Mouse (Mus musculus): ENCODE data around the gene Gm12169. TPM values are rescaled to one million over a fixed set of nuclear protein-coding genes. Genes with fewer than 3 reads are reported as not detected.
"Not testable (repeated sequence)": the region's sequence is repeated elsewhere in the genome, so short reads cannot be mapped to it uniquely, and the experiment has no call there.

The Gm12169 gene
- polyA plus RNA-seq (2012; rRNA removed), result not detected in 2 replicates

DNA sequence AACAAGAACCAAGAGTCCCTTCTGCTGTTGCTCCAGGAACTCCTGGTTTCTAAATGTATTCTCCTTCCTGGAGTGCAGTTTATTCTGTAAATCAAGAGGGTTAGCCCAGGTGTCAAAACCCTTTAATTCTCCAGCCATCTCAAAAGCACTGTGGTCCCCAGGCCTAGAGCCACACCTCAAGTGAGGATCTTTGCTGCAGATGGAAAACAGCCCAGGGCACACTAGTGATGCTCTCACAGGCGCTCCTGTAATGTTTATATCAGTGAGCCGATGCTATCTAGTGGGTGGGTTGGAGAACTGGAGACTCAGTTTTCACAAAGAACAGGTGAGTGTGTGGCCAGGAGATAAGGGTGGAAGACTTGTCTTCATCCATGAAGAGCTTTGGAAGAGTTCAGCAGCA, at the start of gene Gm12169:
Gene Gm12169, plus strand, starts transcription at position 301 of the 400 bp plus-strand sequence.
- DNase-seq (ENCODE audit: extremely low spot score in 1 of 2, low spot score in 1 of 2), result no peak

DNA sequence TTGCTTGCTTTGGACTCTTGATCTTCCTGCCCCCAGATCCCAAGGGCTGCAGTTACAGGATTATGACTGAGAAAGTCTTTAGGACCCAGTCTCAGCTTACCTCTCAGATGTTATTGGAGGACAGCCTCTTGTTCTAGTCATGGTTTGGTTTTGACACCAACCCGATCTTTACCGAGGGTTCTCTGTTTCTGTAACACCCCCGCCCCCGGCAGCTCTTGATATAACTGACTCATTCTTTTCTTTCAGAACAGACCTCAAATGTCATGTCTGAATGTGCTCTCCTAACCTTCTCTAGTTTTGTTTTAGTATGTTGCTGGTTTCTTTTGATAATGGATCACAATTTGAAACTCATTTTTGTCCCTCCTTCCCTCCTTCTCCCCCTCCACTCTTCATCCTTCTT, 49.8 kb upstream of the Gm12169 start:
- no peak for DNase-seq (ENCODE audit: extremely low spot score in 1 of 2, low spot score in 1 of 2)

DNA sequence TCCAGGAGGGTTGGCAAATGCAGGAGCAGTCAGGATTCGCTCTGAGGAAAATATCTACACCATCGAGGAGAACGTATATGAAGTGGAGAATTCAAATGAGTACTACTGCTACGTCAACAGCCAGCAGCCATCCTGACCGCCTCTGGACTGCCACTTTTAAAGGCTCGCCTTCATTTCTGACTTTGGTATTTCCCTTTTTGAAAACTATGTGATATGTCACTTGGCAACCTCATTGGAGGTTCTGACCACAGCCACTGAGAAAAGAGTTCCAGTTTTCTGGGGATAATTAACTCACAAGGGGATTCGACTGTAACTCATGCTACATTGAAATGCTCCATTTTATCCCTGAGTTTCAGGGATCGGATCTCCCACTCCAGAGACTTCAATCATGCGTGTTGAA, 44.7 kb upstream of the Gm12169 start:
- DNase-seq (ENCODE audit: extremely low spot score in 1 of 2, low spot score in 1 of 2), result no peak

DNA sequence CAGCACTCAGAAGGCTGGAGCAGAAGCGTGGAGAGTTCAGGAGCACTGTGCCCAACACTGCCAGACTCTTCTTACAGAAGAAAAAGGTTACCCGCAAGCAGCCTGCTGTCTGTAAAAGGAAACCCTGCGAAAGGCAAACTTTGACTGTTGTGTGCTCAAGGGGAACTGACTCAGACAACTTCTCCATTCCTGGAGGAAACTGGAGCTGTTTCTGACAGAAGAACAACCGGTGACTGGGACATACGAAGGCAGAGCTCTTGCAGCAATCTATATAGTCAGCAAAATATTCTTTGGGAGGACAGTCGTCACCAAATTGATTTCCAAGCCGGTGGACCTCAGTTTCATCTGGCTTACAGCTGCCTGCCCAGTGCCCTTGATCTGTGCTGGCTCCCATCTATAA, 43.5 kb upstream of the Gm12169 start:
- DNase-seq (ENCODE audit: extremely low spot score in 1 of 2, low spot score in 1 of 2), result no peak

DNA sequence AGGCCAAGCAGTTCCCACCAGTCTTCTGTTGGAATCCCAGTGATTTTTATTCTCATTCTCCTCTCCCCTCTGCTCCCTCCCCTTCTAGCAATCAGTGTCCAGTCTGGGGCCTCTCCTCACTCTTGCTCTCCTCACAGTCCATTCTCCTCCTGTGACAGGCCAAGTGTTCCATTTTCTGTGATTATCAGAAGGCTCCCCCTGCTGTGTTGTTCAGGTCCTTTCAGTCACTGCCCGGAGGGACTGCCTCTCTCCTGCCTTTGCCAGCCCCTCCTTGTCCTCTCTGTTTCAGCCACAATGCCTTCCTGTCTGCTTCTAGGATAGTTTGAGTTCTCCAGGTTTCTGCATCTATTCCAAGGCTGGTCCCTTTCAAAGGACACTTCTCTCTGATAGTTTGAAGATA, 35.8 kb upstream of the Gm12169 start:
- no peak for DNase-seq (ENCODE audit: extremely low spot score in 1 of 2, low spot score in 1 of 2)

DNA sequence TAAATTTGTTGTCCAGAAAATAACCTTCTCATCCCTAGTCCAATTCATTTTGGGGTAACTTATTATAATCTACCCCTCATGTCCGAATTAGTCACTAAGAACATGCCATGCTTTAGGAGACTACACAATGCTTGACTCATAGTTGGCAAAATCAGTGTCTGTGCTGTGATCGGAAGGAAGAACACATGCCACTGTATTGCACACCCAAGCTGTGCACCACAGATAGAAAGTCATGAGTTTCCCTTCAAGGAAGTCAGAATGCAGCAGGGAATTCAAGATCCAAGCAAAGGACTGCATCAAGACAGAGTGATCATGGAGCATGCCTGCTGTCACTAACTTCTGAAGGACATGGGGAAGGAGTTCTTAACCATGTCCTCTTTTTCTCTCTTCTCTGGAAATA, 35.4 kb upstream of the Gm12169 start:
- no peak for DNase-seq (ENCODE audit: extremely low spot score in 1 of 2, low spot score in 1 of 2)

DNA sequence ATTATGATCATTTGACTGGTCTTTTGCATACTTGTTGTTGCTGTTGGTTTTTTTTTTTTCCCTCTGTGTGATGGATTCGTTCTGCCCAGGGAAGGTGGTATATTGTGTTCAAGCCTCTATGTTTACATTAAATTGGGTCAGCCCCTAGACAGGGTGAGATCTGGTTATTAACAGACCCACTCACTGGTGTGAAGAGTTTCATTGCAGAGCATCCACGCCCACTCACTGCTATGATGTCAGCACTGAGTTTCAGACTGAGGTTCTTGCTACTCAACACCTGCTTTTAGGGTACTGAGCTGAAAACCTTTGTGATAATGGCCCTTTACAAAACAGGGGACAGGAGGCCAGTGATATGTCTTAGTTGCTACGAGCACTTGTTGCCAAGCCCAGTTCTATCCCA, 16.9 kb upstream of the Gm12169 start:
- no peak for DNase-seq (ENCODE audit: extremely low spot score in 1 of 2, low spot score in 1 of 2)

DNA sequence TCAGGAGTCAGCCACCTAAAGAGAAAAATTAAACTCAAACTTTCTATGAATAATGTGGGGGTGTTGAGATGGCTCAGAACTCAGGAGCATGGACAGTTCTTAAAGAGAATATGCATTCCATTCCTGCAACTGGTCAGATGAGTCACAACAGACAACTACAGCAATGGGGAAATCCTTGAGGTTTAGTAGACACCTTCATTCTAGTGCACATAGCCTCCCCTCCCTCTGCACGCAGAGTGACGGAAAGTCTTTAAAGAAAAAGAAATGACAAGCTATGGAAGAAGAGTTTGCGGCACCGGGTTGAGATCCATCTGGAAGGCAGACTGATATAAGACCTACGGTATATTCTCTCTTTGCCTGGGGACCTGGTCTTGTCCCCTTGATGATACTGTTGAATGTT, 14.1 kb upstream of the Gm12169 start:
- DNase-seq (ENCODE audit: extremely low spot score in 1 of 2, low spot score in 1 of 2), result no peak

DNA sequence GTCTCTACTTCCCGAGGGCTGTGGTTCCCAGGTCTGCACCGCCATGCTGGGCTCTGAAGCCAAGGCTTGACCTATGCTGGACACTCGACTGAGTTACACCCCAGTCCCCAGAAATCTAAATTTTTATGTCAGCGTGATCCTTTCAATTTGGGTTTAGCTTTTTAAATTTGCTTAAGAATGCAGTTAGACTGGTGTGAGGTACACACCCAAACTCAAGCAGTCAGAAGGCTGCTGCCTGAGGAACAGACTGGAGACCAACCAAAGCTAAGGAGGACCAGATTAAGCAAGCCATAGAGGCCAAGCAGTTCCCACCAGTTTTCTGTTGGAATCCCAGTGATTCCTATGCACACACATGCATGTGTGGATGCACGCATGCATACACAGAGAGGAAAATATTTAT, 2.7 kb upstream of the Gm12169 start:
- DNase-seq (ENCODE audit: extremely low spot score in 1 of 2, low spot score in 1 of 2), result not testable (repeated sequence)

DNA sequence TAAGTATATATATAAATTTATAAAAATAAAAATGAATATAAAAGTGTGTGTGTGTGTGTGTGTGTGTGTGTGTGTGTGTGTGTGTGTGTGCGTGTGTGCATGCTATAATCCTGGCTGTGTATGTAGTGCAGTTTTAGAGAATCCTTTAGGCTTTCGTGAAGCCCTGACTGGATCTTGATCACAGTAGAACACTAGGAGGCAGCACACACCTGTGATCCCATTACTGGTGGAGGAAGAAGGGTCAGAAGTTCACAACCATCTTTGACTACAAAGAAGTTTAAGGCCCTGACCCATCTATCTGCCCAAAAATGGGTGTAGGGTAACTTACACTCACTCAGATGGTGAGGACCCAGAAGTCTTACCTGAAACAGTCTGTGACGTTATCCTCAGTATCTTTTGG, 1.3 kb upstream of the Gm12169 start:
- peak in 1 of 2 experiments; percentile 17 for DNase-seq (ENCODE audit: extremely low spot score in 1 of 2, low spot score in 1 of 2)

DNA sequence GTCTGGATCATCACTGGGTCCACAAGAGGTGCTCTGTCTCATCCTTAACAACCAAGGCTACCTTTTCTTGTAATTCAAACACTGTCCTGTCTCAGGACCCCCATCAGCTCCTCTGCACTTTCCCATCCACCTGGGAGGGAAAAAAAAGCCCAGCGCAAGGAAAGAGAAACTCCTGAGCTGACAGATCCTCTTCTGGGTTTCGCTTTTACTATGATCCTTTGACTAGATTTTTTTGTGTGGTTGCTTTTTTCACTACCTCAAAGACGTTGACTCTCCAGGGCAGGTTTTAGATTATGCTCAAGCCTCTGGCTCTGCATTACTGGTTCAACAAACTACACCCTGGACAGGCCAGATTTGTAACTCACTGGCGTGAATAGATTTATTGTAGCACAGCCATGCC, 6.1 kb downstream of the Gm12169 start:
- no peak for DNase-seq (ENCODE audit: extremely low spot score in 1 of 2, low spot score in 1 of 2)

DNA sequence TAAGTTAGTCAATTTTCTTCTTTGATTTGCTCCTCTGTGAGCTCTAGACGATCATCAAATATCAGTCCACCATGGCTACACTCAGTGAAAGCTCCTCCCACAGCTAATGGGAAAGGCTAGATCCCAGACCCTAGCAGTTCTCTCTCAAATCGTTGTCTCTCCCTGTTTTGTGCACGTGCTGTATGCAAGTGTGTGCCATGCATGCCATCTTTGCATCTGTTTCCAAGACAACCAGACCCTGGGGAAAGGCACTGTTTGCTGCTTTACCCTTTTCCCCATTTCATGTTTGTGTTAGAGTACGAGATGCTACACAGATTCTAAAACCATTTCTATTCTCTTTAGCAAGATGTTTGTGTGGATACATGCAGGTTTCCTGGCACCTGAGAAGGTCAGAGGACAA, 13.0 kb downstream of the Gm12169 start:
- DNase-seq (ENCODE audit: extremely low spot score in 1 of 2, low spot score in 1 of 2), result no peak

DNA sequence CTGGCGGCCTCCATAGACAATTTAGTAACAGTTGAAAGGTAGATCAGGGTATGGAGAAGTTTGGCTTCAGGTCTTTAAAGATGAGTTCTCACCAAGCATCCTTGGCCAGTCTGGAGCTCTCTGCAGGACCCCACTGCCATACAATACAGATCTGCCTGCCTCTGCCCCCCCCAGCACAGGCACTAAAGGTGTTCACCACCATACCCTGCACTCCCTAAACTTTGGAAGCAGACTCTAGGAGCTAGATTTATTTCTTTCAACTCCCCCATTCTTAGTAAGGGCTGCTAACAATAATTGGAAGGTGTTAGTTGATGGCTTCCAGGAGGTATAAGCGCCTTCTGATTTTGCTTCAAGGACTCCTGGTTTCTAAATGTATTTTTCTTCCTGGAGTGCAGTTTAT, 19.5 kb downstream of the Gm12169 start:
- DNase-seq (ENCODE audit: extremely low spot score in 1 of 2, low spot score in 1 of 2), result no peak

DNA sequence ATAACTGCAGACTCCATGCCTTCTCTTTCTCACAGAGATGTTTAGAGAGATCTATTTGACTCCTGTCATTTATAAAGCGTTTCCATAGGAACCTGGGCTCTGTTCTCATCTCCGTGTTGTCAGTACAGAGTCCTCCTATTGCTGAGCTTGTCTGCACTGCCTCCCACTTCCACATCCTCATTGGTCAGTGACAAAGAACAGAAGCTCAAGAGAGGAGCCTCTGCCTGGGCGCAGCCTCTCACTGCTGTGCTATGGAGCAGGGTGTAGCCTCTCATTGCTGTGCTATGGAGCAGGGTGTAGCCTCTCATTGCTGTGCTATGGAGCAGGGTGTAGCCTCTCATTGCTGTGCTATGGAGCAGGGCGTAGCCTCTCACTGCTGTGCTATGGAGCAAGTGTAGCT, 25.7 kb downstream of the Gm12169 start:
- no peak for DNase-seq (ENCODE audit: extremely low spot score in 1 of 2, low spot score in 1 of 2)

DNA sequence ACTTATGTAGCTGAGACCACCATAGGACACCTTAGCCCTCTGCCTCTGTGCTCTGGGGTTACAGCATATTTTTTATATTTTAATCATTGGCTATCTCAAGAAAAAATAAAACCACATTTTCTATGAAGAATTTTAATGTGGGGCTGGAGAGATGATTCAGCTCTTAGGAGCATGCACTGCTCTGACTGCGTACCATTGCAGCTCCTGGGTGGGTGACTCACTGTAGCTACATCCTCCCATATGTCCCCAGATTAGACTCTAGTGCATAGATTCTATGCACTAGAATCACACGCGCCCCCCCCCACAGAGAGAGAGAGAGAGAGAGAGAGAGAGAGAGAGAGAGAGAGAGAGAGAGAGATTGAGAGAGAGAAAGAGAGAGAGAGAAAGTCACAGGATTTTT, 28.7 kb downstream of the Gm12169 start:
- DNase-seq (ENCODE audit: extremely low spot score in 1 of 2, low spot score in 1 of 2), result peak in 1 of 2 experiments; percentile 51

DNA sequence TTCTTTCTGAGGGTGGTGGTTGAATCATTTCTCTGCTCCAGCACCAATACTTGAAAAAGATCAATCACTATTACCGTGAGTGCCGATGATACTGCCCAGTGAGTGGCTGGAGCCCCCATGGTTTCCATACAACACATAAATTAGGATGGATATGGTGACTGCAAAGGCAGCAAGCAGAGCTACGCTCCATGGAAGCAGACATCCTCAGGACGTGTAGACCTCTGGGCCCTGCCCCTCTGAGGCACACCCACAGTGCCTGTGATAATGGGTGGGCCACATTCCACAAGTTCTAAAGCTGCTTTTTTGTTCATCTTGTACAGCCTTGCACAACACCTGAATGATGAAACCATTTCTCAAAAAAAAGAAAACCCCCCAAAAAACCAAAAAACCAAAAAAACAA, 37.1 kb downstream of the Gm12169 start:
- no peak for DNase-seq (ENCODE audit: extremely low spot score in 1 of 2, low spot score in 1 of 2)

DNA sequence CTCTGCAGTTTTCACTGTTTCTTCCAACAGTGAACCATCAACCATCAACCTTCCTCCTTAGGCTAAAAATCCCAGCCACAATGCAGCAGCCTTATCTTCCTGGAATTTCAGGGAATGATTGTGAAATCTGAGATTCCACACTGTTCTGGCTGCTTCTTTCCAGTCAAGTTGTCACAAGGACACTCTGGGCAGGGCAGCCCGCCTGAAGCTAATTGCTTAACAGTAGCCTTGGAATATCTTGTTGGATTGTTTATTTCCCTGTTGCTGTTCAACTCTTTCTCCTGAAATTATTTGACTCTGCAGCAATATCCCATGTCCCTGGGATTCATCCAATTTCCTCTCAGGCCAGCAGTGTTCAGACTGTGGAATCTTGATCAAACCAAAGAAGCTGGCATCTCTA, 40.7 kb downstream of the Gm12169 start:
- DNase-seq (ENCODE audit: extremely low spot score in 1 of 2, low spot score in 1 of 2), result no peak

DNA sequence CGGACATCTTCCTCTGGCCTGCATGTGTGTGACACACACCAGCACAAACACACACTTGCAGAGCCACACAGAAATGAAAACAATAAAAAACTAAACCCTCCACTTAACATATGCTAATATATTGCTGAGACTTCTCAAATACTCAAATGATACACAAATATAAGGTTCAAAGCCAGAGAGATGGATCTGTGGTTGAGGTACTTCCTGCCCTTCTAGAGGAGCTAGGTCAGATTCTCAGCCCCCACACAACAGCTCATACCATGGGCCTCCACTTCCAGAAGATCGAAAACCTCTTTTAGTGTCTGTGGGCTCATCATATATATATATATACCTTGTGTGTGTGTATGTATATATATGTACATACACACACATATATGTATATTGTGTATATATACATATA, 42.0 kb downstream of the Gm12169 start:
- DNase-seq (ENCODE audit: extremely low spot score in 1 of 2, low spot score in 1 of 2), result no peak

DNA sequence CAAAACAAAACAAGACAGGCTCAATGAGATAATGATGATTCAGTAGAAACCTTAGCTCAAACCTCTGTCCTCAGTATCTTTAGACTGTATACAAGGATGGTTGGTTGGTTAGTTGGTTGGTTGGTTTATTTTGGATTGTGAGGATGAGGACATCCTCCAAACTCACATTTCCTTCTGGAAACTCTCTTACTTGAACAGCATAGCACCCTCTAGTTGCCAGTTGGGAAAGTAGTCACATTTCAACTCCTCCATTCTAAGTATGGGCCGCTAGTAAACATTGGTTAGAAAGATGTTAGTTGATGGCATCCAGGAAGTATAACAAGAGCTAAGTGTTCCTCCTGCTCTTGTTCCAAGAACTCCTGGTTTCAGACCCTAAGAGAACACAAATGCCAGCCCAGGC, 45.1 kb downstream of the Gm12169 start:
- no peak for DNase-seq (ENCODE audit: extremely low spot score in 1 of 2, low spot score in 1 of 2)

DNA sequence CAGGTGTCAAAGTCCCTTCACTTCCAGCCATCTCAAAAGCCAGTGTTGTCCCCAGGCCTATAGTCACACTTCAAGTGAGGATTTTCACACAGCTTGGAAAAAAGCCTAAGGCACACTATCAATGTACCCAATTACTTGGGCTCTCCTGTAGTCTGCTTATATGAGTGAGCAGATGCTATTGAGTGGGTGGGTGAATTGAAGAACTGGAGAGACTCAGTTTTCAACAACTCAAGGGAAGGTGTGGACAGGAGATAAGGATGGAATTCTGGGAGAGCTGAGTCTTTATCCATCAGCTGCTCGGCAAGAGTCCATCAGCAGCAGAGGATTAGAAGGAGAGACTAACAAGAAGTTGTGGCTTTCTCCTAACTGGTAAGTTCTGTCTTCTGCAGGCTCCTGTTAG, 47.3 kb downstream of the Gm12169 start, which contains the start of gene BC053393:
Gene BC053393, plus strand, starts transcription at position 210 of the 400 bp plus-strand sequence.
- peak; percentile 13 to 51 for DNase-seq (ENCODE audit: extremely low spot score in 1 of 2, low spot score in 1 of 2)

DNA sequence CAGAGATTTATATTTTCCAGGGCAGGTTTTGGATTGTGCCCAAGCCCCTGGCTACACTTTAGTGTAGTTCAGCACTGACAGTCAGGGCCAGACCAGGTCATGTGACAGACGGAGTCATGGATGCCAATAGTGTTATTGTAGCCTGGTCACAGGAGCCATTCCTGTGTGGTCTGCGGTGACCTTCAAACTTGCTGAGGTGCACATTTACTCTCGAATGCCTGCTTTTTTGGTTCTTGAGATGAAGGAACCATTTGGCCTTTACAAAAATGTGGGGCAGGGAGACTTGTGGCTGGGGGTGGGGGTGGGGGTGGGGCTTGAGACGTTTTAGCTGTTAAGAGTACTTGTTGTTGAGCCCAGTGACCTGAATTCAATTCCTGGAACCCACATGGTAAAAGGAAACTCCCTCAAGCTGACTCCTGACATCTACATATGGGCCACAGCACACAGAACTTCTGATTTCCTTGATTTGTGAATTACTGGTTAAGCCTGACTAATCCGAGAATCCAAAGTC, 54.8 kb downstream of the Gm12169 start:
- no peak for DNase-seq (ENCODE audit: extremely low spot score in 1 of 2, low spot score in 1 of 2)

DNA sequence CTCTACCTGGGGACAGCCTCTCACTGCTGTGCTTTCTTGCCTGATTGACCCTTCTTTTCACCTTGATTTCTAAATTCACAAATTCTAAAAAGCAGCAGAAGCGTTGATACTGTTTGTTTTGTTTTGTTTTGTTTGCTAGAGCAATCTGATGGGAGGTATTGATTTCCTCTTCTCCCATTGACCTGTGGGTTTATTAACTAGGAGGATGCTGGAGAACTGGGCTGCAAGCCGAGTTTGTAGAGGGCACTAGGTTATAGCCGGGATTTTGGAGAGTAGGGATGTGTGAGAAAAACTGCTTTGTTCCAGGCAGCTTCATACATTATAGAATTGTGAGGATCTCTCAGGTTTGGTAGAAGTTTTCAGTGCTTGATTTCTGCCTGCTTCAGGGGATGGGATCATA, 56.4 kb downstream of the Gm12169 start:
- DNase-seq (ENCODE audit: extremely low spot score in 1 of 2, low spot score in 1 of 2), result no peak

DNA sequence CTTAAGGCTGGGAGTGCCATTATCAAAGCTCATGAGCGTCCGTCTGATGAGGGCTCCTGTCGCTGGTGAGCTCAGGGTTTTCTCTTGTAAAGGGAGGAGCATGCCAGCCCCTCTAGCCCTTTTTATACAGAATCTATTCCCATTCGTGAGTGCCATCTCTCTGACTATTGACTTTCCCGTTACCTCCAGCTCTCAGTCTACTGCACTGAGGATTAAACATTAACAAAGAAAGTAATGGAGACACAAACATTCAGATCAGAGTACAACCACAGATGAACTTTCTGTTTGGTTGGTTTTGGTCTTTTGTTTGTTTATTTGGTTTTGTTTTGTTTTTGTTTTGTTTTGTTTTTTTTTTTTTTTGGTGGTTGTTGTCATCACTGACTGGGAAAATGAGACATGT, 58.7 kb downstream of the Gm12169 start:
- DNase-seq (ENCODE audit: extremely low spot score in 1 of 2, low spot score in 1 of 2), result no peak
